Mouse (Mus musculus) right cerebral cortex, adult 18-20 months (tissue): ENCODE data around the gene Lamb3.
A peak's percentile ranks its signal among the peaks of the same experiment; 100 is the strongest.
"Not testable (repeated sequence)": the region's sequence is repeated elsewhere in the genome, so short reads cannot be mapped to it uniquely, and the experiment has no call there.

ENCODE experiments used
- DNase-seq: peaks from one replicate; pipeline ENCODE4 v3.0.0; 2022; ENCODE audit warnings: mixed read lengths

Gene Lamb3

DNA sequence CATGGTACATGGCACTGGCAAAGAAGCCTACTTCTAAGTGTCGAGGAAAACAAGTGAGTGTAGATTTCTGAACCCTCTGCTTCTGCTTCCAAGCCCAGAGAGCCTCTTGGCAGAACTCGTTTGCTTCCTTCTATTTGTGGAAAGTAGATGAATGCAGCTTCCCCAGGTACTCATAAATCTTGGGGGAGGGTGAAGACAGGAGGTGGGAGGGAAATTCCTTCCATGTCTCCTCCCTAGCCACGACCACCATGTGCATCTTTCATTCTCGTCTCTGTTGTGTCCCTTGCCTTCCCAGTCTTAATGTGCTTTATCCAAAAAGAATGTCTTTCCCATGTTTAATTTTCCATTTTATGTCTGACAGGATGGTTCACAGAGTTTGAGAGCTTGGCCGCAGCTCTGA lies 45.1 kb downstream of the Lamb3 start:
- no peak for DNase-seq

DNA sequence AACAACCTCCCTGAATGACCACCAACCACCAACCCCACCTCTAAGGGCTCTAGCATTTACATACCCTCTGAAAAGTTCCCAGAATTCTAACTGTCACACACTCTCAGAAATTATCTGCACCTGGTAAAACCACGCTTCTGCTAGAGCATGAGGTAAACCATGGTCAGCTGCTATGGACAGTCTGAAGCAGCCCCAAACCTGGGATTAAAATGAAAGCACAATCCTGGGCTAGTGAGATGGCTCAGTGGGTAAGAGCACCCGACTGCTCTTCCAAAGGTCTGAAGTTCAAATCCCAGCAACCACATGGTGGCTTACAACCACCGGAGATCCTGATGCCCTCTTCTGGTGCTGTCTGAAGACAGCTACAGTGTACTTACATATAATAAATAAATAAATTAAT lies 46.4 kb downstream of the Lamb3 start:
- not testable (repeated sequence) for DNase-seq

DNA sequence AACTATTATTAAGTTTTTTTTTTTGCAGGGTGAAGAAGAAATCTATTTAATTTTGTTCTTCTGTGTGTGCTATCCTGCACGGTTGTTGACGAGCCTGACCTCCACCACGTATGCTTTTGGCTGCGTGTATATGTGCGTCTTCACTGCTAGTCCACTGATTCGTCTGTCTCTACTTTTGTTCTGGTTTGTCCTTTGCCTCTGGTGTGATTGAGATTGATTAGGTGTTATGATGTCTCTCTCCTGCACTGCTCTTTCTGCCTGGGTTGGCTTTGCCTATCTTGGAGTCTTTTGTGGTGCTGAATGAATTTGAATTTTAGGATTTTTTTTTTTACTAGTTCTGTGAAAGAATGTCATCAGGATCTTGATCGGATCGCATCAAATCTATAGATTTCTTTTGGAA lies 47.5 kb downstream of the Lamb3 start:
- no peak for DNase-seq

DNA sequence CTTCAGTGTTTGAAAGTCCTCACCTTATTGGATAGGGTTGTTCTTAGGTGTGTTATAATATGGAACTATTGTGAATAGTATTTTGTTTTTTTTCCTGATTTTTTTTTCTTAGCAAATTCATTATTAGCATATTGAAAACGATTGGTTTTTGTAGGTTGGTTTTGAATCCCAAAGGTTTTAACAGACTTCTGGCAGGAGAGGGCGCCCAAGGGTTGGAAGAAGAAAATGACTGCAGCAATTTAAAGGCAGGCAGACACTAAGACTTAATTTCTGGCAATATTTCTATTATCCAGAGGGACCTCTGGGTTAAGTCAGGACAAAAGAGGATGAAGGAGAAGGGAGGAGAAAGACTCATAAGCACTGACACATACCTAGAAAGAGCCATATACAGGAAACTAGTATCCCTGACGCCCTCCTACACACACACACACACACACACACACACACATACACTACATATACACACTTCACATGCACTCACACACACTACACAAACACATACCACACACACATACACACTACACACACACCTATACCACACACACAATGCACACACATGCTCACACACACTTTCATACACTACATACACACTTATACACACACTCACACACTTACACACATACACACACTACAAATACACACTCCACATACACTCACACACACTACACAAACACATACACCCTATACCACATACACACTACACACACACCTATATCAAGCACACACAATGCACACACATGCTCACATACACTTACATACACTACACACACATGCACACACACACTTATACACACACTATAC lies 48.2 kb downstream of the Lamb3 start:
- DNase-seq: peak; percentile 67

DNA sequence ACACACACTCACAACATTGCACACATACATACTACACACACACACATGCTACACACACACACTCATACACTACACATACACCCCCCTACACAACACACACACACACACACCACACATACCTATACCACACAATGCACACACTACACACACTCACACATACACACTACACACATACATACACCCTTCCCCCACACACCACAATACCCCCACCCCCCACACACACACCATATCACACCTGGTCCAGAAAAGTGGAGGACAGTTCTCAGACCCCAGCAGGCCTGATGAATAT lies 48.7 kb downstream of the Lamb3 start:
- no peak for DNase-seq

DNA sequence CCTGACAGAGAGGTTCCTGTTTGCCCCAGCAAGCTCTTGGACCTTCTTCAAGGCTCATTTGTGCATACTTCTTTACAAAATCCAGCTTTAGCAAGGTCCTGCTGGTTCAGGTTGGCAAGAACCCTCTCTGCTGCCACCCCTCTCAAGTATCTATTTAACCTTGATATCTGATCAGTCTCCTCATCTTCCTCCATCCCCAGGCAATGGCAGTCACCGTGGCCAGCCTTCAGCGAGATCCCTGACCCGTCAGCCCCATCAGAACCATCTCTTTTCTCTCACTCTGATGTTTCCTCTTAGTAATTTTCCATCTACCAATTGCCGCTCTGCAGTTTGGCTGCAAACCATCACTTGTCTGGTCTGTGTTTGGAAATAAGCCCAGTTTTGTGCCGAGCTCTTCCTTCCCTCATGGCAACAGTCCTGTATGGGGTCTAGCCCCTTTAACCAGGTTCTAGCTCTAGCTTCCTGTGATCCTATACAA lies 49.2 kb downstream of the Lamb3 start:
- DNase-seq: peak; percentile 20

DNA sequence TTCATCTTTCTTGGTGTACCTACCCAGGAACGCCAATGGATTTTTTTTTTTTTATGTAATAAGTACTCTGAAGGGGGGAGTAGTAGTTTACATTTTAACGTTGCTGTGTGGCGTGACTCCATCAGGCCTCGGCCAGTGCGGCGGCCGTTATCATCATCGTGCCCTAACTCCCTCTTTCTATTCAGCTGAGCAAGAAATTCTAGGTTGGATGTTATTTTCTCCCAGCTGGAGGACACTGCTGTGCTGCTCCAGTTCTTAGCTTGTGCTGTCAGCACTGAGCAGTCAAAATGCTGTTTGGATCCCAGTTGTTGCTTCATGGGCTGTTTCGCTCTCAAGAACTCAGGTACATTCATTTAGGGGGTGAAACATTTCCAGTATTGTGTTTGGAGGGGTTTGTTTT lies 52.1 kb downstream of the Lamb3 start:
- DNase-seq: no peak

DNA sequence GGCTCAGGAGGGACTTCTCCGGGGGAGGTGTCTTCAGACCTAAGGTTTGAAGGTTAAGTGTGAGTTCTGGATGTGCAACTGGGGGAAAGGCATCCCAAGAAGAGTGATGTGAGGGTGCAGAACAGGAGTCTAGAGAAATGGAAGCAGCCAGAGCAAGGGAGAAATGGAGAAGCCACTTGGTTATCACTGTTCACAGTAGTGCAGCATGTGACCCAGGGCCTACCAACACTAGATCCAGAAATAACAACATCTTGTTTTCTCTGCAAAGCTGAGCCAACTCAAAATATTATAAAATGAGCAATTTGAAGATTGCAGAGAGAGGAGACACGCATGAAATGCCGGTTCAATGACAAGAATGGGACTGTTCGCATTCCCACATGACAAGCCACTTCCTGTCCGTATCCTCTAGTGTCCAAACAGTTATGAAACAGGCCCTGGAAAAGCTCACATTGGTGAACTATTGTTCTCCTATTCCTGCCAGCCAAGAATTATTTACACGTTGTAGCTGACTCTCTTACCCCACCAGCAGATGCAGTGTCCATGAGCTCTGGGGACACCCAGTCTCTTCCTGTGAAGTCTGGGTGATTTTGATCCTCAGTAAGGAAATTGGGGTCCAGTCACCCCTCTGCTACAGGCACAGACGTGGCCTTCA lies 54.5 kb downstream of the Lamb3 start:
- DNase-seq: no peak

DNA sequence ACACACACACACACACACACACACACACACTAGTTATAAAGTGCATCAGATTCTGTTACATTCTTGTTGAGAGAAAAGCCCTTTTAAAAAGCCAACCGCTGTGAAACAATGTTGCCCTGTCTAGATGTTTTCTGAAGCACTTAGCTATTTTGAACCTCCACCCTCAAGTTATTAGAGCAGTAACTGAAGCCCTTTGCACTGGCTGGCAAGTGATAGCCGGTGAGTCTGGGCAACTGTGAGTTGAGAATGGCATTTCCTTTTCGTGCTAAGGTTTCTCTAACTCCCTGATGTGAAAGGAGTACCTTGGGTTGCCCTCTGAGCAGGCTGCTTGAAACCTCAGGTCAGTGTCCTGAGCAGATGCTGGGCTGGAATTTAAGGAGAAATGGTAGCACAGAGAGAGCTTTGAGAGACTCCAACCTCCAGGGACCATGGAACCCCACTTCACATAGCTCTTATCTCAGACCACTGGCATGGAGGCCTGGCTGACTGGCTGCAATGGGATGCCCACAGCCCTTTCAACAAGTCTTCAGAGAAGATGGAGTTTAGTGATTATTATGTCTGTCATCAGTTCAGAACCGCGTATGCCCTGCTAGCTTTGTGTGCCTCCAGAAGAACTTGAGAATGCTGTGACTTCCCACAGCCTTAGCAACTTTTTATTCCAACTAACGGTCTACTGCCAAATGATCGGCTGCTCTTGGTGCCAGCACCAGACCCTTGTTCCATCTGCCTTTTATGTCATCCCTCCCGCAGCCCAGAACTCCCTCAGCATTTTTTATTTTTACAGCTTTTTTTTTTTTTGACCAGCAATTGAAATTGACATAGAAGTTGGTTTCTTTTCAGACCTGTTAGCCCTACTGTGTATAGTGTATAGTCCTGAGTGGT lies 55.8 kb downstream of the Lamb3 start:
- no peak for DNase-seq

DNA sequence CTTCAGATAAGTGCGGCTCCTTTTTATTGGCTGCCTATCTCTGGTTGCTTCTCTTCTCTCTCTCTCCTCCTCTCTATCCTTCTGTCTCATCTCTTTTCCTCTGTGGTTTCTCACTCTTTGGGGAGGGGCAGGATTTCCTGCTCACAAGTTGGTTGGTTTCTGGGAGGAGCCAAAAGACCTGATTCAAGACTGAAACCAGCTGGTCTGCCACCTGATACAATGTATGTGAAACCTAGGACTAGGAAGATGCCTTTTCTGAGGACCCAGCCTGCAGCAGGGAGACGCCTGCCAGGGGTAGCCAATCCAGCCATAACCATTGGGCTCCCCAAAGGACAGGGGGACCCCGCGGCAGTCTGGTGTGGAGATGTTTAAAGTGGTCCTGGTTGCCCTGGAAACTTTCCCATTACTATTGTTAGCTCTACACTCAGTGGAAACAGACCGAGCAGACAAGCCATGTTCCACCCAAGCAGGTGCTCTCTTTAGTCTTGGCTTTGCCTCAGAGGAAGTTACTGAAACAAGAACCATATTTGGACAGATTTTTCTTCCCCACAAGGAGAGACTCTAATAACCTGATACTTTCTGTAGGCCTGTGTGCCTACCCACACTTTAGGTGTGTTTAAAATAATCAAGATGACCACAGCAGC lies 56.6 kb downstream of the Lamb3 start, which contains the start of gene Hsd11b1:
Gene Hsd11b1 (minus strand): TSS at position 121 of the 644 bp plus-strand sequence.
- no peak for DNase-seq

DNA sequence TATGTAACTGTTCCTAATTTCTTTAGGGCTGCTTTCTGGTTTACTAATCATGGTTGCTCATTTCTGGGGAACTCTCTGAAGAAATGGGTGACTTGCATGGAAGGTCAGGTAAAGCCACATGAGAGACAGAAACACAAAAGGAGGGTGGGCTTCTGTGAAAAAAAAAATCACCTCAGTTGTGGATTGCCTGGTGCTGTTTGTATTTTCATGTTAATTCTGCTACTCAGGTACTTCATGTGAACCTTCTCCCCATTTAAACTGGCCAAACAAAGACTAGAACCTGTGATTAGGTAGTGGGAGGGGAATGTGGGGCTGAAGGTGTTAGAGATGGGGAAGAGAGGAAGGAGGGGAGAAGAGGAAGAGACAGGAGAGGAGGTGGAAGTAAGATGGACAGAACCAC lies 58.2 kb downstream of the Lamb3 start:
- DNase-seq: no peak

DNA sequence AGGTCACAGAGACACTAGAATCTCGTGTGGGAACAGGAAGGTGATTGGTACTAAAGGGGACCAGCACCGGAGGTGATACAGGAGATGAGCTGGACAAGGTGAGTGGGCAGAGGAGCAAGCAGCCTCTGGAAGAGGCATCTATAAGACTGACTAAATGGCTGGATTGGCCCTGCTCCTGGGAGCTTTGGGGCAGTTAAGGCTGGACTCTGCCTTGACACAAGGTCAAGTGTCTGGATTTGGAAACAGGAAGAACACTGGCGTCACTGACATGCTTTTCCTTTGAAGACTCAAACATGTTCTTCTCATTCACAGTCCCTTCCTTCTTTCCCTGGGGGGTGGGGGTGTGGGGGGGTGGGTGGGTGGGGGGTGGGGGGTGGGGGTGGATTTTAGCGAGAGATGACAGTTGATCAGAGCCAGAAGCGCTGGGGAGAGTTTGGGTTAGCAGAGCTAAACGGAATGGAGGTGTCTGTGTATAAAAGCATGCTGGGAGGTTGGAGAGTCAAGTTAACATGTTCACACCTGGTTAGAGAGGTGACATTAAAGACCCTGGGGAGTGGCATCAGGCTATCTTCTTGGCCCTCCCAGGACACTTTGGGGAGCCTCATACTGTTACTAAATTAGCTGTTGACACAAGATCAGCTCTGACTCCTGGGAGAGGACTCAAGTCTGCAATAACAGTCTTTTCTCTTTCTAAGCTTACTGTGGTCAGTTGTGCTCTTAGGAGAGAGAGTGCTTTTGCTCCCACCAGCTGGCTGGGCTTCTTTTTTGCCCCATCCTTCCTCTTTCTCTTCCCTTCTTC lies 63.7 kb downstream of the Lamb3 start:
- DNase-seq: no peak

DNA sequence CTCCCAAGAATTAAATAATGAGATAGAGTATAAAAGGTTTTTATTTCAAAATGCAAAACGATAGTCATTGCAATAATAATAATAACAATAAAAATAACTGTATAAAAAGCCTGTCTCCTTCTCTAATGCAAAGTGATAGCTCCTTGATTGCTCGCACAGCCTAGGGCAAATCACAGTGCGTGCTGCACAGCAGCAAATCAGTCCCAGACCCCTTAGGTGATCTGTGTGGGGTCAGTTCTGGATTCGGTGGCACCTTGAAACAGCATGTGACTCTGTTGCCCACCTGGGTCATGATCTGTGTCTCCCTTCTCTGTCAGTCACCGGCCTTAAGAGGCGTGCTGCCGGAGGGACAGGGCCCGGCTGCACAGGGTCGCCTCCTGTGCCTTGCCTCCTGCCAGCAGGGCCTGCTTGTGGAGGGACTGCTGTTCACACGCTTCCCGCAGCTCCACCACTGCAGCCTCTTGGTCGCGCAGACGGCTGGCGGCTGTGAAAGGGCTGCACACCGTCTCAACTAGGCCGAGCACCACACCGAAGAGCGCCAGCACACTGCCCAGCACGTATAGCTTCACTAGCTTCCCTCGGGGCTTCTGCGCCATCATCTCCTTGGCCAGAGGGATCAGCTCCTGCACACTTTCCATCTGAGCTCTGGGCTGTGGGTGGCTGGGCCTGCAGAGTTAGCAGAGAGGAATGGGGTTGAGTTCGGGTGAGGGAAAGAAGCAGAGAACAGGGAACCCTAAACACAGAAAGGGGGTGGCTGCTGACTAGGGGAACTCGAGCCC lies 64.8 kb downstream of the Lamb3 start:
- no peak for DNase-seq

DNA sequence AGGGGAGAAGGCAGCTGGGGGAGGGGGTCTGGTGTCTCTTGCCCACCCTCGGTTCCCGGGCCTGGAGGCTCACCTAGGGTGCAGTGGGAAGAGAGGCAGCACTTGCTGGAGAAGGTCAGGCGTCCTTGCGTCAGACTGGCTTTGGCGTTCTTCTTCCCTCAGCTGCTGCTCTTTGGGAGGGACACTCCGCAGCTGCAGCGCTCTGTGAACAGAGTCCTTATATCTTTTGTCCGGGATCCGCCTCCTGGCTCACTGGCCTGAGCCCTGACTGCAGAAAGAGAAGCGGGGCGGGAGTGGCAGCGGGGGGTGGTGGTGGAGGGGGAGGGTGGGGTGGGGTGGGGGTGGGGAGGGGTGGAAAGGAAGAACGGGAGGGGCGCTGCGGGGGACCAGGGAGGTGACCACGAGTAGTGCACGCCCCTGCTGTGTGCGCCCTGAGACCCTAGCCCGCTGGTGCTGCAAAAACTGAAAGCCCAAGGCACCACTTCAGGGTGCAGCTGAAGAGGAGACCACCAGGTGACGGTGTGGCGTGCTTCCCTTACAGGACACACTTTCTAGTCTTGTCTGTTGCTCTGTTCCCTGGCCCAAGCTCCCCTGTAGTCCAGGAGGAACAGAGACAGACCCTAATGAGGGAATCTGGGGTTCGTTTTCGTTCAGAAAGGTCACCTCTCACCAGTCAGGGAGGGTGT lies 65.6 kb downstream of the Lamb3 start, which contains the start of gene G0s2:
Gene G0s2 (minus strand): TSS at position 302 of the 686 bp plus-strand sequence.
- peak; percentile 66 for DNase-seq

DNA sequence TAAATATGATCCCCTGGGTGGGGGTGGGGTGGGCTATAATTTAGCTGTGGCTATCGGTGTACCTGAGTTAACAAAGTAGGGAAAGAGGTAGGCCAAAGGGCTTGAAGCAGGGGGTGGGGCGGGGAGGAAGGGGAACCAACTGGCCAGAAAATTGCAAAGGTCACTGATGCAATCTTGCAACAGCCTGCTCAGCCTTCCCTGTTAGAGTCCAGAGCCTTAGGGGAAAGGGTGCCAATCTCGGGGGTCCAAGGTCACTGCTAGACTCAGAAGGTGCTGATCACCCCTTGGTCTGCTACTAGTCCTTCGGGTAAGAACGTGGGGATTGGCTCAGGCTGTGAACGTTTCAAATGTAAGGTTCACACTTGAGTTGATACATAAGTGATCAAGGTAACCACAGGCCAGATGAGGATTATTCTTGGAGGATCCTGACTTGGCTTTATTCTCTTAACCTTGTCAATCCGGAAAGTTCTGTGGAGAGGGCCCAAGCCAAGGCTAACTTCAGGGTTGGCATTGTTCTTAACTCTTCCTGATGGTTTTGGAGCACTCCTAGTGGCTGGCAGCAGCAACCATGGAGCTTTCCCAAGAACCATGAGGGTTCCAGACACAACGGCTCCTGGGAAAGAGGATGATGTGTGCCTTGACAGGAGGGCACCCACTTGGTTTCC lies 67.0 kb downstream of the Lamb3 start:
- no peak for DNase-seq

DNA sequence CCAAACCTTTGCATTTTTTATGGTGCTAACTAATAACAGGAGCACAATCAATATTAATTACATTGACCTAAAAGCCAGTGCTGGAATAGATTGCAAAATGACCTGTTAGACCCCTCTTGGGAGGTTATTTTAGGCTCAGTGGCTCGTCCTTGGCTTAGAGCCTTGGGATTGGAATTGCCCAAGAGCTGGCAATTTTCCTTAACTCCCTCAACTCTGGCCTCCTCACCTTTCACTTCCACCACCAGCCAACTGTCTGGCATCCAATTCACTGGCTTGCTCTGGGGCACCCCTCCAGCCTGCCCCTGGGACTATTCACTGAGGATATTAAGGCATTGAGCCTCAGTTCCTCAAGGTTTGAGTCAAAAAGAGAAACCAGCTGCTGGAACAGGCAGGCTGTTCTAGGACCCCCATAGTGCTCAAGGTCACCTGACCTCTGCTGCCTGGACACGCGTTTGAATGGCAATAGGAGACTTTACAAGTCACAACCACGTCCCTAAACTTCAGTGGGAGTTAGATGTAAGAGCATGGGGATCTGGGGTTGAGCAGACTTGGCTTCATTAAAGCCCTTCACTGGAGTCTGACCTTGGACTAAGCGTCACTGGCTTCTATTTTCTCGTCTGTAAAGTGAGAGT lies 71.0 kb downstream of the Lamb3 start:
- DNase-seq: no peak

DNA sequence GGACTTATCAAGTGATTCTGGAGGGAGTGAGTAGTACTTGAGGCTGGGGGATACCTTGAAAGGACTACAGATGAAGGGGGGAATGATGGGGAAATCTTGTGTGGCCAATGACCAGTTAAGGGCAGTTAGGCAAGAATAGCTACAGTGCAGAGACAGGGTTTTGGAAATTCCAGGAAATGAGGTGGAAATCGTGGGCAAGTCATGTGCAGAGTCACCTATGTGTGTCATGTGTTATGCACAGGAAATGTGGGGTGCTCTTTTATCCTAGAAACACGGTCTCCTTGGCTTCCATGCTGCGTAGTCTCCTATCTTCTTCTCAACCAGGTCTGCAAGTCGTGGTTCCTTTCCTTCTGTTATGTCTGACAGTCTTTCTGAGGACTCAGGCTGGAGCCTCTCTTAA lies 72.0 kb downstream of the Lamb3 start:
- DNase-seq: no peak

DNA sequence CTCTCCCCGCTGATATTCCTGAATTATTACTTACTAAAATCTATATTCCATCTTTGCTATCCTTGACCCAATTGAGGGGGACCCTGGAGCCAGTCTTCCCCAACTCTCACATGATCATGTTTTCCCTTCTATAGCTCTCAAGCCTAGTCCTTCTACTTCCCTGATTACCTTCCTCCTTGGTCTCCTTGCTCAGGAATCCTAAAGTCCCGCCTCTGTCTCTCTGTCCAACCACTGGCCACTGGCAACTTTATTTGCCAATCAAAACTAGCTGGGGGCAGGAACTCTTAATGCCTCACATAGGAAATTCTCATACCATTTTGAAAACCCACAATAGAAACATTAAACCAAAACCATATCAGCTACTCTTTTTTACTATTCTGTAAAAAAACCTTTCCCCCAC lies 73.8 kb downstream of the Lamb3 start:
- no peak for DNase-seq

DNA sequence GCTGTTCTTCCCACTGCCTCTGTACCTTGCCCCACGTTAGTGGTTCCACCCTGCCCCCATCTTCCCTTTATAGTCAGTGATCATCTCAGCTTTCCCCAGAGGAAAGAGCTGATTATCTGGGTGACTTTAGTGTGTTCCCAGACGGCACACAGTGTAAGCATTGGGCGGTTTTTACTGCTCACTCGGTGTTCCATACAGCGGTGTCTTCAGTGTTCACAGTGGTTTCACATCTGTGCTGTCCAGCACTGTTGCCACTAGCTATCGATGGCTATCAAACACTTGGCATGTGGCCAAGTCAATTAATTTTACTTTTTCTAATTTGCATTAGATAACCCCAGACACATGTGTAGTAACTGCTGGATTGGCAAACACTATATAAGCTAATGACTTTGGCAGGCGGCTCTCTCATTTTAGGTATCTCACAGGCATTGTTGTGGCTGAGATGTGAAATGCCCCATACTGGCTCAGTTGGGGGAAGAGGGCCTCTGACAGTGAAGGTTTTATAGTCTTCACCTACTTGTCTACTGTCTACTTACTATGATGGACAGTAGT lies 76.8 kb downstream of the Lamb3 start:
- DNase-seq: no peak
